In the genomic region with DNA sequence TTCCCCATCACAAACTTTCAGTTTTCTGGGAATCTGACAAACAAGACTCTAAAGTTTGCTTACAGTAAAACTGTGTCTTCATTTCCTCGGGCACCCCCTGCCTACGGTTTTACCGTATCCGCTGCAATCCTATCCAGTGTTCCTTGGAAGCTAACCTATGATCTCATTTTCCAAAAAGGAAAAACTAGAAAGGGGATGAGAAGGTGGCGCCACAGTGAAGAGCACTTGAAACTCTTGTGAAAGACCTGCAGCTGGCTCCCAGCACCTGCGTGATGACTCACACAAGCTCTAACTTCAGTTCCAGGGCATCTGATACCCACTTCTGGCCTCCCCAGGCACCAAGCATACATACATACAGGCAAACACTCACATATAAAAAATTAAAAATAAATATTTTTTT, we compare ENCODE assay signal across 36 mouse cellular contexts. TPM values are rescaled to one million over a fixed set of nuclear protein-coding genes. Genes with fewer than 3 reads are reported as not detected.
DNase-seq lines count a peak whose midpoint lies in the region; ATAC-seq lines count a peak whose summit lies in the region.
"Had no signal": no experiment of that assay in that cellular context is flagged by ENCODE, and none has a peak within 500 bp of the region (broad histone marks: within the 10 kb centered on the region; RNA-seq: fewer than 3 reads in every experiment).

No protein-coding gene starts in this region.

- no peaks in the 10 kb centered on the region for H3K9me3 ChIP-seq in heart, embryonic 14.5 days (ENCODE audit: control insufficient read depth, low read length)
- no peaks in the 10 kb centered on the region for H3K9me3 ChIP-seq in lung, embryonic 16.5 days (ENCODE audit: control insufficient read depth, low read length)
- H3K9me3 ChIP-seq: embryonic facial prominence, embryonic 13.5 days; forebrain, embryonic 13.5 days; heart, embryonic 12.5 days; hindbrain, embryonic 15.5 days; limb, embryonic 12.5 days had no signal

- peaks cover 0 to 3% of the 10 kb centered on the region in 2 experiments; a peak in 2 of 4 replicates for H3K4me1 ChIP-seq in heart, embryonic 14.5 days (ENCODE audit: control insufficient read depth in 2 of 2, insufficient read depth in 2 of 2, low read length in 2 of 2)
- H3K4me1 ChIP-seq in lung, embryonic 16.5 days (replicated peaks; ENCODE audit: control insufficient read depth, insufficient read depth, low read length) = no peaks in the 10 kb centered on the region
- H3K4me1 ChIP-seq: embryonic facial prominence, embryonic 13.5 days; forebrain, embryonic 13.5 days; heart, embryonic 12.5 days; hindbrain, embryonic 15.5 days; limb, embryonic 12.5 days had no signal

- H3K27ac ChIP-seq in heart, embryonic 14.5 days (replicated peaks in 1 of 2; ENCODE audit: control insufficient read depth in 1 of 2, insufficient read depth in 1 of 2, low read depth in 2 of 2, low read length in 2 of 2) = peak overlapping the region; percentile 10 to 18; a peak in 2 of 4 replicates
- peak overlapping the region; percentile 69 for H3K27ac ChIP-seq in lung, embryonic 16.5 days (ENCODE audit: low read length)
- H3K27ac ChIP-seq: embryonic facial prominence, embryonic 13.5 days; forebrain, embryonic 13.5 days; hindbrain, embryonic 15.5 days; limb, embryonic 12.5 days had no signal

- 76% methylated on average over 6 of the region's 6 CpGs for WGBS in heart, embryonic 14.5 days
- WGBS in lung, embryonic 16.5 days = 46% methylated on average over 6 of the region's 6 CpGs

- no peaks in the 10 kb centered on the region for H3K36me3 ChIP-seq in heart, embryonic 14.5 days (ENCODE audit: control insufficient read depth, insufficient read depth, low read length)
- no peaks in the 10 kb centered on the region for H3K36me3 ChIP-seq in lung, embryonic 16.5 days (ENCODE audit: control insufficient read depth, insufficient read depth, low read length)
- H3K36me3 ChIP-seq: embryonic facial prominence, embryonic 13.5 days; heart, embryonic 12.5 days; hindbrain, embryonic 15.5 days; limb, embryonic 12.5 days had no signal

- intact Hi-C loops in heart, postnatal 14 days (cut with DNase I) = no loop called here

- H3K9ac ChIP-seq in heart, embryonic 14.5 days (ENCODE audit: low read length) = no peak overlapping the region
- H3K9ac ChIP-seq in lung, embryonic 16.5 days (ENCODE audit: low read length) = no peak overlapping the region
- H3K9ac ChIP-seq: embryonic facial prominence, embryonic 13.5 days; forebrain, embryonic 13.5 days; heart, embryonic 12.5 days; hindbrain, embryonic 15.5 days; limb, embryonic 12.5 days; liver, postnatal 0 days had no signal

- DNase-seq in heart, postnatal 14 days = no peak
- DNase-seq in testis, postnatal 10 days (ENCODE audit: low spot score) = peak; percentile 23
- DNase-seq in testis, postnatal 14 days (ENCODE audit: low spot score) = no peak
- peak; percentile 34 to 63 for DNase-seq in lung, postnatal 4 days
- no peak for DNase-seq in spleen, postnatal 36 days (ENCODE audit: low spot score in 2 of 2)
- no peak for DNase-seq in urinary bladder, postnatal 10 days (ENCODE audit: low spot score)
- DNase-seq: adrenal gland, adult 8-10 months; cerebellum, adult 2 months; cerebellum, postnatal 25 days; kidney, adult 8-10 months; kidney, postnatal 14 days; liver, postnatal 0 days; midbrain, embryonic 14.5 days; right cerebral cortex, postnatal 4 days had no signal

- ATAC-seq in heart, embryonic 14.5 days (ENCODE audit: insufficient number of reproducible peaks, insufficient read depth, low FRiP score, low read depth) = no peak
- peak; percentile 72 for ATAC-seq in lung, embryonic 16.5 days (ENCODE audit: low read depth)
- ATAC-seq: activated CD4-positive, CD25-positive, alpha-beta regulatory T cell, adult 4 months; forebrain, embryonic 13.5 days; liver, postnatal 0 days had no signal

- no peaks in the 10 kb centered on the region for H3K27me3 ChIP-seq in heart, embryonic 14.5 days (ENCODE audit: control insufficient read depth, insufficient read depth, low read length)
- H3K27me3 ChIP-seq in lung, embryonic 16.5 days (ENCODE audit: control insufficient read depth, insufficient read depth, low read depth, low read length) = no peaks in the 10 kb centered on the region
- H3K27me3 ChIP-seq: embryonic facial prominence, embryonic 13.5 days; forebrain, embryonic 13.5 days; heart, embryonic 12.5 days; hindbrain, embryonic 15.5 days; limb, embryonic 12.5 days had no signal

- no peak overlapping the region for H3K4me3 ChIP-seq in heart, embryonic 14.5 days (ENCODE audit: control insufficient read depth in 1 of 2, insufficient read depth in 1 of 2, low read depth in 1 of 2, low read length in 2 of 2)
- H3K4me3 ChIP-seq in lung, embryonic 16.5 days (ENCODE audit: low read length) = no peak overlapping the region
- H3K4me3 ChIP-seq: embryonic facial prominence, embryonic 13.5 days; forebrain, embryonic 13.5 days; heart, embryonic 12.5 days; hindbrain, embryonic 15.5 days; limb, embryonic 12.5 days had no signal

- H3K4me2 ChIP-seq in heart, embryonic 14.5 days (ENCODE audit: low read length) = no peak overlapping the region
- H3K4me2 ChIP-seq in lung, embryonic 16.5 days (ENCODE audit: low read depth, low read length) = no peak overlapping the region
- H3K4me2 ChIP-seq: embryonic facial prominence, embryonic 13.5 days; forebrain, embryonic 13.5 days; heart, embryonic 12.5 days; hindbrain, embryonic 15.5 days; limb, embryonic 12.5 days; liver, embryonic 11.5 days had no signal

RNA-seq across cellular contexts. Expression of gene Bpifb1, which starts 5.3 kb away (rescaled TPM):
- 0.12 and 0.32 TPM in 2 replicates for polyA plus RNA-seq in heart, embryonic 14.5 days (2014; fragmentation: Nextera tagmentation; extraction: Ambion mirVana)
- total RNA-seq in heart, postnatal 14 days (2021) = 1 to 10 TPM in 1 of 2 experiments, not detected in 1; 2.2 TPM
- polyA plus RNA-seq in lung, embryonic 16.5 days (2015; fragmentation: Nextera tagmentation; extraction: Ambion mirVana) = 1.5 and 1.8 TPM in 2 replicates
- total RNA-seq: adrenal gland, adult 8-10 months; gastrocnemius, adult 18-20 months; megakaryocyte-erythroid progenitor cell, adult 5-6 weeks; MEL had no signal
- polyA plus RNA-seq: activated CD4-positive, CD25-positive, alpha-beta regulatory T cell, adult 4 months; C2C12; cerebellum, adult 2 months; embryonic facial prominence, embryonic 13.5 days; forebrain, embryonic 13.5 days; gonadal fat pad, adult 2 months; intestine, embryonic 14.5 days; limb, embryonic 12.5 days; liver, embryonic 11.5 days; neural tube, embryonic 11.5 days; urinary bladder, adult 2 months had no signal

RNA-seq across cellular contexts. Expression of gene Bpifa5, which starts 22.9 kb away (rescaled TPM):
- not detected in 2 replicates for polyA plus RNA-seq in heart, embryonic 14.5 days (2014; fragmentation: Nextera tagmentation; extraction: Ambion mirVana)
- total RNA-seq in heart, postnatal 14 days (2021) = not detected
- polyA plus RNA-seq in lung, embryonic 16.5 days (2015; fragmentation: Nextera tagmentation; extraction: Ambion mirVana) = not detected in 2 replicates
- total RNA-seq: adrenal gland, adult 8-10 months; gastrocnemius, adult 18-20 months; layer of hippocampus, adult 18-20 months; layer of hippocampus, postnatal 25 days; left cerebral cortex, postnatal 14 days; megakaryocyte-erythroid progenitor cell, adult 5-6 weeks; MEL had no signal
- polyA plus RNA-seq: activated CD4-positive, CD25-positive, alpha-beta regulatory T cell, adult 4 months; C2C12; embryonic facial prominence, embryonic 13.5 days; forebrain, embryonic 13.5 days; gonadal fat pad, adult 2 months; heart, embryonic 12.5 days; hindbrain, embryonic 15.5 days; intestine, embryonic 14.5 days; limb, embryonic 12.5 days; liver, embryonic 11.5 days; liver, postnatal 0 days; midbrain, embryonic 14.5 days; neural tube, embryonic 11.5 days; stomach, embryonic 16.5 days; urinary bladder, adult 2 months had no signal

RNA-seq across cellular contexts. Expression of gene Bpifb5, which starts 38.2 kb away (rescaled TPM):
- 0.28 and 0.35 TPM in 2 replicates for polyA plus RNA-seq in heart, embryonic 14.5 days (2014; fragmentation: Nextera tagmentation; extraction: Ambion mirVana)
- total RNA-seq in heart, postnatal 14 days (2021) = not detected
- 2.3 and 2.4 TPM in 2 replicates for polyA plus RNA-seq in lung, embryonic 16.5 days (2015; fragmentation: Nextera tagmentation; extraction: Ambion mirVana)
- total RNA-seq: gastrocnemius, adult 18-20 months; layer of hippocampus, adult 18-20 months; layer of hippocampus, postnatal 25 days; left cerebral cortex, postnatal 14 days; megakaryocyte-erythroid progenitor cell, adult 5-6 weeks; MEL had no signal
- polyA plus RNA-seq: activated CD4-positive, CD25-positive, alpha-beta regulatory T cell, adult 4 months; C2C12; forebrain, embryonic 13.5 days; intestine, embryonic 14.5 days; limb, embryonic 12.5 days; liver, embryonic 11.5 days; liver, postnatal 0 days; midbrain, embryonic 14.5 days; neural tube, embryonic 11.5 days had no signal

RNA-seq across cellular contexts. Expression of gene Bpifa1, which starts 42.6 kb away (rescaled TPM):
- polyA plus RNA-seq in heart, embryonic 14.5 days (2014; fragmentation: Nextera tagmentation; extraction: Ambion mirVana) = not detected in 2 replicates
- total RNA-seq in heart, postnatal 14 days (2021) = 1 to 10 TPM in 1 of 2 experiments, not detected in 1; 8.4 TPM
- 1.8 and 16.3 TPM in 2 replicates for polyA plus RNA-seq in lung, embryonic 16.5 days (2015; fragmentation: Nextera tagmentation; extraction: Ambion mirVana)
- total RNA-seq: adrenal gland, adult 8-10 months; gastrocnemius, adult 18-20 months; layer of hippocampus, adult 18-20 months; layer of hippocampus, postnatal 25 days; left cerebral cortex, postnatal 14 days; megakaryocyte-erythroid progenitor cell, adult 5-6 weeks; MEL had no signal
- polyA plus RNA-seq: activated CD4-positive, CD25-positive, alpha-beta regulatory T cell, adult 4 months; C2C12; cerebellum, adult 2 months; forebrain, embryonic 13.5 days; gonadal fat pad, adult 2 months; heart, embryonic 12.5 days; intestine, embryonic 14.5 days; limb, embryonic 12.5 days; liver, embryonic 11.5 days; liver, postnatal 0 days; midbrain, embryonic 14.5 days; neural tube, embryonic 11.5 days; stomach, embryonic 16.5 days; urinary bladder, adult 2 months had no signal

RNA-seq across cellular contexts. Expression of gene Bpifa3, which starts 55.2 kb away (rescaled TPM):
- not detected in 2 replicates for polyA plus RNA-seq in heart, embryonic 14.5 days (2014; fragmentation: Nextera tagmentation; extraction: Ambion mirVana)
- total RNA-seq in heart, postnatal 14 days (2021) = not detected
- not detected in 2 replicates for polyA plus RNA-seq in lung, embryonic 16.5 days (2015; fragmentation: Nextera tagmentation; extraction: Ambion mirVana)
- total RNA-seq: adrenal gland, adult 8-10 months; gastrocnemius, adult 18-20 months; layer of hippocampus, adult 18-20 months; layer of hippocampus, postnatal 25 days; left cerebral cortex, postnatal 14 days; megakaryocyte-erythroid progenitor cell, adult 5-6 weeks; MEL had no signal
- polyA plus RNA-seq: activated CD4-positive, CD25-positive, alpha-beta regulatory T cell, adult 4 months; C2C12; cerebellum, adult 2 months; embryonic facial prominence, embryonic 13.5 days; forebrain, embryonic 13.5 days; heart, embryonic 12.5 days; hindbrain, embryonic 15.5 days; intestine, embryonic 14.5 days; limb, embryonic 12.5 days; liver, embryonic 11.5 days; liver, postnatal 0 days; midbrain, embryonic 14.5 days; neural tube, embryonic 11.5 days; stomach, embryonic 16.5 days; thymus, postnatal 0 days; urinary bladder, adult 2 months had no signal

Comparison
In these comparisons a context has a peak if more than half of its experiments do, and no peak if none do; other contexts are left out.
1. DNase-seq: peak in testis, postnatal 10 days (single experiment) and lung, postnatal 4 days (2 of 2); none in heart, postnatal 14 days (0 of 2), testis, postnatal 14 days (single experiment), spleen, postnatal 36 days (0 of 2) and urinary bladder, postnatal 10 days (single experiment).